Mouse (Mus musculus) left cerebral cortex, postnatal 25 days (tissue): Measurements from ENCODE around the gene Limd1. TPM values are rescaled to one million over a fixed set of nuclear protein-coding genes. Genes with fewer than 3 reads are reported as not detected.

Experiments
- DNase-seq, 2 experiments: peaks; one replicate each; pipeline ENCODE4 v3.0.0; 2022; ENCODE audit warnings: low spot score in 2 of 2, mixed read lengths in 1 of 2
- intact Hi-C: fragments of 180-260 bp; cut with DNase I; formaldehyde crosslinking; loops from one replicate; pipeline ENCODE4 v1.15.1; 2025
- total RNA-seq, 2 experiments: library from RNA; stranded (reverse); gene quantifications; 2 replicates each; pipeline ENCODE4 v1.2.3; 2021

The Limd1 gene
- total RNA-seq, 2 experiments from 2014 or later, result 6.1 to 7.2 TPM

DNA sequence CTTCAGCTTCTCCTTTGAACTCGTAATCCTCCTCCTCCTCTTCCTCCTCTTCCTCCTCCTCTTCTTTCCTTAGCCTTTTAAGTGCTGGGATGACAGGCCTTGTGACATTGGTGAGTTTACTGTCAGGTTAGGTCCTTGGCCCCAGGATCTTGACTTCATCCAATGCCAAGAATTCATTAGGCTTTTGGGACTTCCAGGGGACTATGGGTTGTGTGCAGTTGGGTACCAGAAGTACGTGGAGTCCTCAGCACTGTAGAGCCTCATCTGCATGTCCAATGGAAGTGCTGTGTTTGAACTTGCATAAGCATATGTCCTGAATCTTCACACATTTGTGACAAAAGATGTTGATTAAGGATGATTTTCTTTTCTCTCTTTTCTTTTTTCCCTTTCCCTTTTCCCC lies 30.5 kb downstream of the Limd1 start:
- intact Hi-C loops, result no loop called here
- DNase-seq, result no peak

DNA sequence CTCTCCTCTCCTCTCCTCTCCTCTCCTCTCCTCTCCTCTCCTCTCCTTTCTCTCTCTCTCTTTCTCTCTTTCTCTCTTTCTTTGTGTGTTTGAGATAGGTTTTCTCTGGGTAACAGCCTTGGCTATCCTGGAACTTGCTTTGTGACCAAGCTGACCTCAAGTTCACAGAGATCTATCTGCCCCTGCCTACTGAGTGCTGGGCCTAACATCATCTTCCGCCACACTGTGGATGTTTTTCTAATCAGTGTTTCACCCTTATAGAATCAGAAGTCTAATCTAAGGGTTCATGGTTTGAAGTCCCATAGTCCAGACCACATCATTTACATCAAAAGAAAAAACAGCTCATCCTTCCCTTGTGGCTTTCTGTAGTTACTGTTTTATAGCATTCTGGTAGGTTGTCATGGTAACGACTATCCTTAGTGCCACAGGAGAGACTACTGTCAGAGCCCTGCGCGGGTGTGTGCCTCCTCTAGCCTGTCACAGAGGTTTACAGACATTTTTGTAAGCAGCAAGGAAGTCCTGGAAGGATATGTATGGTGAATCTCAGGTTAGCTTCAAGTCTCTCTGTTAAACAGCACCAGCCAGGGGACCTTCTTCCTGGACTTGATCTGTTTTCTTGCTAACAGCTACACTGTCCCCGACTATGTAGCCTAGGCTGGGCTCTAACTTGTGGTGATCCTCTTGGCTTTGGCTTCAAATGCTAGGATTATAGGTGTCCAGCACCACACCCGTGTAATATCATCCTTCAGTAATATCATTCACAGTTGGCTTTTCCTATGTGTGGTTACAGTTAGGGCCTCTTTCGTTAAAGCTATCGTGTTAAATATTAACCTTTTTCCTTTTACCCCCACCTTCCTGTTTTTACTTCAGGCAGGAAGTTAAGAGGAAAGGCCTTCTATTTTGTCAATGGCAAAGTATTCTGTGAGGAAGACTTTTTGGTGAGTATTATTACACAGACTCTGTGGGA lies 31.4 kb downstream of the Limd1 start:
- peak; percentile 43 to 63 for DNase-seq
- intact Hi-C loops, result no loop called here

GRCm38 (mm10) chr9:123510926-123511325 lies 32.4 kb downstream of the Limd1 start:
- DNase-seq, result no peak
- intact Hi-C loops, result no loop called here

DNA sequence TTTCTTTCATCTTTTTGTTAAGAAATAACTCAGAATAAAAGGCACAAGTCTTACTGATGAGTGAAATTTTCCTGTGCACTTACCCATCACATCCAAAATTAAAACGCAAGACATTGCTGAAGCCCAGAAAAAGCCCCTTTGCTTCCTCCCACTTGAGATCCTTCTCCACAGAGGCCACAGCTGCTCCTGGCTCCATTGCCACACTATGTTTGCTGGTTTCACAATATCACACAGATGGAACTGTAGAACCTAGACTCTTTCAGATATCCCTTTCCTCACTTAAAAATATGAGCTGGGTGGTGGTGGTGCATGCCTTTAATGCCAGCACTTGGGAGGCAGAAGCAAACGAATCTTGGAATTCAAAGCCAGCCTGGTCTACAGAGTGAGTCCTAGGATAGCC lies 34.0 kb downstream of the Limd1 start:
- DNase-seq, result peak in 1 of 2 experiments; percentile 61
- intact Hi-C loops, result no loop called here

DNA sequence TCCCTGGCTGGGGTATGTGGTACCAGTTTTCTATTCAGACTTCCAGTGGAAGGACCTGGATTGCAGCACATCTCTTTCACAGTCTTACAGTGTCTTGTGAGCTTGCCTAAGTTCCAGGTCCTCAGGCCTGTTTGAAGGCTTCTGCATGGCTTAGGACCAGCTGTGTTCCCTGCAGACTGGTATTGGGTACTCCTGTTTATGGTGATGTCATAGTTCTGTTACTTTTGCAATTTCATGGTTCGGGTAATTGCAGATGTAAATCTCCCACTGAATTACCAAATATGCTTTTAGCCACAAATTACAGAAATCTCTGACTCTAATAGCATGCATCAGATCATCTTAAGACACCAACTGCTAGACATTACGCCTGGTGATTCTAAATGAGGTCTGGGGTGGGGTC lies 36.6 kb downstream of the Limd1 start:
- intact Hi-C loops, result no loop called here
- DNase-seq, result no peak

- intact Hi-C loops, result no loop called here
- no peak for DNase-seq
These were observed 38.3 kb downstream of the Limd1 start for GRCm38 (mm10) chr9:123516641-123517385.

DNA sequence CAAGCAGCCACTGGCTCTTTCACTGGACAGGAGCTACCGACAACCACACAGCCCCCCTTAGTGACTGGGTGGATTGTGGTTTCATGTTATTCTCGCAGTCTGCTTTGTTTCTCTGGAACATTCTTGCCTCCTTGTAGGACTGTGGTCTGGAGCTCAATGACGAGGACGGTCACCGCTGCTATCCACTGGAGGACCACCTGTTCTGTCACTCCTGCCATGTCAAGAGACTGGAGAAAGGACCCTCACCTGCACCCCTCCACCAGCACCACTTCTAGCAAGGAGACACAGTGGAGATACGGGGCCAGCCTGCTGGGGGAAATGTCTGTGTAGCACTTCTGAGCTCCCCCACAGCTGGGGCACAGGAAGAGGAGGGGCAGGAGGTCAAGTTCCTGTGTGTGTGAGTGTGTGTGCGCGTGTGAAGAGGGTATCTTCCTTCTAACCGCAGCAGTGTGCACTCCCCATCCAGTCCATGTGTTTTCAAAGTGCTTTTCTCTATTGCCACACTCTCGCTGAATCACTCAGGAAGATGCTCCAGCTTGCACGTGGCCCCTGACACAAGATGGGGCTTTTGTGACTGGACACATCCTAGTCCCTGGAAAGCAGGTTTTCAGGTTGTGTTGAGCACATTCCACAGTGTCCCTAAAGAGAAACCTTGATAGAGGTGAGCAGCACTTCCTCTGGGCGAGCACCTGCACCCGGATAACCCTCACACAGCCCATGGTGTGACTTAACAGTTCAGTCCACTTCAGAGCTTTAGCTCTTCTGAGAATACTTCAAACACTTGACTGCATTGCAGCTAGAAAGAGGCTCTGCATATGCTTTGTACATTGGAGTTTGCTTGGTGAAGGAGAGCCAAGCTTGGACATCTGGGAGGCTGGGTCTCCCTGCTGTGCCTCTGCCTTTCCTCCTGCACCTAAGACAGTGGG lies 40.7 kb downstream of the Limd1 start:
- DNase-seq, result no peak
- intact Hi-C loops, result no loop called here

GRCm38 (mm10) chr9:123520735-123521134 lies 42.2 kb downstream of the Limd1 start:
- DNase-seq, result no peak
- intact Hi-C loops, result no loop called here

DNA sequence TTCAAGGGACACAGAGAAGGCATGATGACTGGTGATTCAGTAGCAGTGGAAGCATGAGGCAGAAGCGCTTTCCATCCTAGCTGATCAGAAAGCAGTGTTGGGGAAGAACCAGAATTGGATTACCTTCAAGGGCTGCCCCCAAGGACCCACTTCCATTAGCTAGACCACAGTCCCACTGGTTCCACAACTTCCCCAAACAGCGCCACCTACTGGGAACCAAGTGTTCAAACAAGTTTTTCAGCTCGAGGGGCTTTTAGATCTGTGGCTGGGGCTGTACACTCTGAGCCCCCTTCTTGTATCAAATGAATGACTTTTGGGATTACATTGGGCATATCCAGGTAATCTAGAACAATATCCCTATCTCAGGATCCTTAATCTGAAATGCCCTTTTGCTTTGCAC lies 45.2 kb downstream of the Limd1 start:
- no peak for DNase-seq
- intact Hi-C loops, result loop anchor here (2.0 kb wide), 1 partner anchor 73 kb away; no protein-coding TSS in a partner anchor

- intact Hi-C loops, result loop anchor here (2.0 to 5.0 kb wide), 3 partner anchors 74 to 368 kb away; partner anchors contain the start of gene Tmem158
- peak; percentile 63 to 74 for DNase-seq
These were observed 46.6 kb downstream of the Limd1 start for GRCm38 (mm10) chr9:123525095-123525494.

- DNase-seq, result no peak
These were observed 48.0 kb downstream of the Limd1 start for GRCm38 (mm10) chr9:123526502-123526901.

DNA sequence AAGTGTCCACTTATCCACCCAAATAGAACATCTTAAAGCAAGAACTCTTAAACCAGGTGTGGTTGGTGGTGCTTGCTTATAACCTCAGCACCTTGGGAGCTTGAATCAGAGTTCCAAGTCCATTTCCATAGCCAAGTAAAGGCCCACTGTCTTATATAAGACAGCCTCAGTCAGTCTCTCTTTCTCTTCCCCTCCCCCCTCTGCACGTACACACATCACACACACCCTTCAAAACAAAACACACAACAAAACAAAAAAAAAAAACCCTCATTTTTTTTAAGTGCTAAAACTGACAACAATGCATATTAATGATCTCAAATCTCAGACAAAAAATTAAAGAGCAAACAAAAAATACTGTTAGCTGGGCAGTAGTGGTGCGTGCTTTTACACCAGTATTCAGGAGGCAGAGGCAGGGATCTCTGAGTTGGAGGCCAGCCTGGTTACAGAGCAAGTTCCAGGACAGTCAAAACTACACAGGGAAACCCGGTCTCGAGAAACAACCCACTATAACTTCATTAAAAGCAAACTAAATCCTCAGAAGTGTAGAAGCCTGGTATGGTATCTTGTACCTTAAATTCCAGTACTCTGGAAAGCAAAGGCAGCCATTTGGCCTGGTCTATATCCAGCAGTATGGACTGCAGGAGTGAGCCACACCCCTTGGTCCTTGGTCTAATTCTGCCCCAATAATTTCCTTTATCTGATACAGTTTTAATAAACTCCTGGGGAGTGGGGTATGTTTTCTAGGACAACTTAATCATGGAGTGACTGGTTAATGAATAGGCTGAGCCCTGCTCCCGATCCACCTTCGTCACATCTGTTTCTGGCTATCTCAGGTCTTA lies 49.8 kb downstream of the Limd1 start:
- DNase-seq, result no peak
- intact Hi-C loops, result loop anchor here (5.0 kb wide), 2 partner anchors 266 to 371 kb away; partner anchors contain the start of gene Tmem158

More at GRCm38 (mm10) chr9:123526502-123526901, 48.0 kb downstream of the Limd1 start:
- intact Hi-C loops, result loop anchor here (5.0 kb wide), 2 partner anchors 264 to 369 kb away; partner anchors contain the start of gene Tmem158

GRCm38 (mm10) chr9:123528926-123529295 lies 50.4 kb downstream of the Limd1 start:
- DNase-seq, result peak in 1 of 2 experiments; percentile 78
- intact Hi-C loops, result loop anchor here (5.0 kb wide), 2 partner anchors 267 to 372 kb away; partner anchors contain the start of gene Tmem158

GRCm38 (mm10) chr9:123529392-123530157 lies 51.1 kb downstream of the Limd1 start, which contains the start of gene Sacm1l:
TSS of gene Sacm1l (plus strand) at chr9:123529759.
- intact Hi-C loops, result loop anchor here (5.0 kb wide), 2 partner anchors 267 to 372 kb away; partner anchors contain the start of gene Tmem158
- DNase-seq, result peak; percentile 98 to 99

DNA sequence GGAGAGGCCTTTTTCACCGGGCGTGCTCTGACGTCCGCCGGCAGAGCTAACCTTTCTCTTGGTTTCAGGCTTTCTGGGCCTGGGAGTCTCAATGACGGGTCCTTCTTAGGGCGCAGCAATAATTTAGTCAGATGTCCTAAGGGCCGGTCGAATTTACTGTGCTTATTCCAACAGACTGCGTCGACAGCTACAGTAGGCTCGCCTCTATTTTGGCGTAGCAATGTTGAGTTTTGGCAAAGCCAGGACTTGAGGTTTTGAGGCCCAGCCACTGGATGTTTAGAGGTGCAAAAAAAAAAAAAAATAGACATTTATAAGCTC lies 51.6 kb downstream of the Limd1 start:
- intact Hi-C loops, result no loop called here
- peak in 1 of 2 experiments; percentile 39 for DNase-seq

DNA sequence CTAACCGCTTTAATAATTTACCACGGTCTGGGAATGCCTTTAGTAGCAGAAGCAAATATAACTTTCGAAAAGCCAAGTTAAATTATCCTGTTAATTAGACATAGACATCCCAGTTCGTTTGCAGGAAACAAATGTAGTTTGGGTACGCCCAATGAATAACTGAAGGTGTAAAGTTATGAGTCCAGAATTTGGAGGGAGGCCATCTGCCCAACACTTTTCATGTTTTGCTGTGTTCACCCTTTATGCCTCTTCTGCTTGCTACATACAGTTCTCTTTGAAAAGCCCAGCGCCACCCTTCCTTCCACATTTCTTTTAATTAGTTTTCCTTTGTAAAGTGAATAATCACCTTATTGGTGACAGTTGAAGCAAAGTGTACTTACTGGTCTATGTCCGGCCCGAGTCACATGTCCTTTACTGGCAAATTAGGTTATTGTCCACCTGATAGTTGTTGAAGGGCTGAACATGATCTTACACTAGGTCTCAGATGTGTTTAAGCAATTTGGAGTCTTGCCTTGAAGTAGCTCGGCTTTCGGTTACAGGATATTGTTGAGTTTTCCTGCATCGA lies 52.1 kb downstream of the Limd1 start:
- intact Hi-C loops, result no loop called here
- DNase-seq, result no peak

GRCm38 (mm10) chr9:123531234-123531633 lies 52.7 kb downstream of the Limd1 start:
- DNase-seq, result no peak
- intact Hi-C loops, result no loop called here
